Mouse (Mus musculus): ENCODE results near the gene Kirrel3. TPM values are rescaled to one million over a fixed set of nuclear protein-coding genes. Genes with fewer than 3 reads are reported as not detected.

Kirrel3 gene
- polyA plus RNA-seq, 1 experiment: 10.9 TPM

GRCm38 (mm10) chr9:34688358-34688757 lies 202.7 kb downstream of the Kirrel3 start:
- DNase-seq (ENCODE audit: low read depth): no peak

GRCm38 (mm10) chr9:34689375-34689774 lies 203.7 kb downstream of the Kirrel3 start:
- DNase-seq (ENCODE audit: low read depth): no peak

- DNase-seq (ENCODE audit: low read depth): no peak
Measured at GRCm38 (mm10) chr9:34695646-34696045, 210.0 kb downstream of the Kirrel3 start.

- no peak for DNase-seq (ENCODE audit: low read depth)
Measured at GRCm38 (mm10) chr9:34703547-34704300, 218.0 kb downstream of the Kirrel3 start.

GRCm38 (mm10) chr9:34704357-34704756 lies 218.7 kb downstream of the Kirrel3 start:
- no peak for DNase-seq (ENCODE audit: low read depth)

- no peak for DNase-seq (ENCODE audit: low read depth)
Measured at GRCm38 (mm10) chr9:34706350-34706873, 220.7 kb downstream of the Kirrel3 start.

- DNase-seq (ENCODE audit: low read depth): no peak
Measured at GRCm38 (mm10) chr9:34708691-34709090, 223.0 kb downstream of the Kirrel3 start.

GRCm38 (mm10) chr9:34711996-34712395 lies 226.3 kb downstream of the Kirrel3 start:
- no peak for DNase-seq (ENCODE audit: low read depth)

- DNase-seq (ENCODE audit: low read depth): no peak
Measured at GRCm38 (mm10) chr9:34712996-34713395, 227.3 kb downstream of the Kirrel3 start.

- DNase-seq (ENCODE audit: low read depth): no peak
Measured at GRCm38 (mm10) chr9:34713462-34713926, 227.8 kb downstream of the Kirrel3 start.

GRCm38 (mm10) chr9:34714996-34715619 lies 229.4 kb downstream of the Kirrel3 start:
- no peak for DNase-seq (ENCODE audit: low read depth)

GRCm38 (mm10) chr9:34716476-34716875 lies 230.8 kb downstream of the Kirrel3 start:
- DNase-seq (ENCODE audit: low read depth): no peak

- peak; percentile 44 for DNase-seq (ENCODE audit: low read depth)
Measured at GRCm38 (mm10) chr9:34721478-34722197, 235.9 kb downstream of the Kirrel3 start.

GRCm38 (mm10) chr9:34722198-34722550 lies 236.5 kb downstream of the Kirrel3 start:
- no peak for DNase-seq (ENCODE audit: low read depth)

- DNase-seq (ENCODE audit: low read depth): no peak
Measured at GRCm38 (mm10) chr9:34732507-34732906, 246.8 kb downstream of the Kirrel3 start.

GRCm38 (mm10) chr9:34733579-34733978 lies 247.9 kb downstream of the Kirrel3 start:
- DNase-seq (ENCODE audit: low read depth): no peak

GRCm38 (mm10) chr9:34734991-34735390 lies 249.3 kb downstream of the Kirrel3 start:
- DNase-seq (ENCODE audit: low read depth): no peak

- DNase-seq (ENCODE audit: low read depth): no peak
Measured at GRCm38 (mm10) chr9:34739431-34739830, 253.7 kb downstream of the Kirrel3 start.

GRCm38 (mm10) chr9:34740814-34741213 lies 255.1 kb downstream of the Kirrel3 start:
- DNase-seq (ENCODE audit: low read depth): no peak

- no peak for DNase-seq (ENCODE audit: low read depth)
Measured at GRCm38 (mm10) chr9:34748003-34748402, 262.3 kb downstream of the Kirrel3 start.

GRCm38 (mm10) chr9:34749161-34749560 lies 263.5 kb downstream of the Kirrel3 start:
- no peak for DNase-seq (ENCODE audit: low read depth)

GRCm38 (mm10) chr9:34749877-34750276 lies 264.2 kb downstream of the Kirrel3 start:
- no peak for DNase-seq (ENCODE audit: low read depth)

Data from gonadal fat pad, adult 2 months (tissue).